Mouse (Mus musculus) regulatory T cell (primary cell): Measurements from ENCODE around the gene Carm1.
"Not testable (repeated sequence)": the region's sequence is repeated elsewhere in the genome, so short reads cannot be mapped to it uniquely, and the experiment has no call there.

Source experiments
- in situ Hi-C: fragments of 300-600 bp; cut with MboI, MseI; formaldehyde crosslinking; loops from one replicate; pipeline ENCODE4 v1.15.1; 2025; ENCODE audit warnings: high pct_unique_total_duplicates

Gene Carm1

DNA sequence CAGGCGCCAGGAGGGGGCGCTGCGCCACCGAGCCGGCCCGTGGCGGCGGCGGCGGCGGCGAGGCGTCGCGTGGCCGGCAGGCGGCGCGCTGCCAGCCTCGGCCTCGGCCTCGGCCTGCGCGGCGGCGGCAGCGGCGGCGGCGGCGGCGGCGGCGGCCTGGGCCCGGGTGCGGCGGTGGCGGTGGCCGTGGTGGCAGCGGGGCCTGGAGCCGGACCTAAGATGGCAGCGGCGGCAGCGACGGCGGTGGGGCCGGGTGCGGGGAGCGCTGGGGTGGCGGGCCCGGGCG lies at the start of gene Carm1:
Gene Carm1, plus strand, starts transcription at position 106 of the 286 bp plus-strand sequence.
- in situ Hi-C loops: no loop called here

GRCm38 (mm10) chr9:21497050-21497542 lies 49.6 kb upstream of the Carm1 start:
- in situ Hi-C loops: loop anchor here (5.0 kb wide), 1 partner anchor 40 kb away; no protein-coding TSS in a partner anchor

DNA sequence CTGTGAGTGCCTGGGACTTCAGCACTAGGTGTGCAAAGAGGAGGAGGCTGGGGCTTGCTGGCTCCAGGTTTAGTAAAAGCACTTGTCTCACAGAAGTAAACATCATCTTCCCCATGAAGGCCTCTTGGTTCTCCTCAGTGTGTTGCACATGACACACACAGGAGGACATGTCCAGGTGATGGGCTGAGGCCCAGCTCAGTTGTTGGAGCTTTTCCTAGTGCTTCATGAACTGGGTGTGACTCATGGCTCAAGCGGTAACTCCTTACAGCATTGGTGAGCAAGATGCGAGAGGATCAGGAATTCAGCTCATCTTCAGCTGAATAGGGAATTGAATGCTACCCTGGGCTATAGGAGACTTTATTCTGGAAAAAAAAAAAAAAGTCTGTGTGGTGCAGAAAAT lies 49.0 kb upstream of the Carm1 start:
- in situ Hi-C loops: loop anchor here (5.0 kb wide), 1 partner anchor 40 kb away; no protein-coding TSS in a partner anchor

DNA sequence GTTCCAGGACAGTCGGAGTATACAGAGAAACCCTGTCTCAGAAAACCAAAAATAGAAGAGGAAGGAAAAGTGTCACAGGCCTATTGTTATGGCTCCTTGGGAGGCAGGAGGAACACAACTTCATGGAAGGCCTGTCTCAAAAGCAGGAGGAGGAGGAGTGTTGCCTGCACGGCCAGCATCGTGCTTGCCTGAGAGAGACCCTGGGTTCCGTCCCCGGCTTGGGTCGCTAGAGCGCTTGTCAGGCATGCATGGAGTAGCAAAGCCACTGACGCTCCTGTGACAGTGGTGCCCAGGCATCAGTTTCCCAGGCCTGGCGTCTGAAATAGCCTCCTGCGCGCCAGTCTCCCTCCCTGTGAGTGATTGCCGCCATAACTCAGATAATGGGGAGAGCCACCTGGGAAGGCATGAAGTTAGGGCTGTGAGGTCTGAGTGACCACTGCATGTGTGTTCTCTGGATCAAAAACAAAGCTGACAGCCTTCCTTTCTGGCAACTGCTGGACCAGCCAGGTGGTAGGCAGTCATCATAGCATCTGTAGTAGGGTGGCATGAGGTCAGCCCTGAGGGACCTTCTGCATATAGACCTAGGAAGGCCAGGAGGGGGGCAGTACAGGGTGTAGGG lies 48.3 kb upstream of the Carm1 start:
- in situ Hi-C loops: loop anchor here (5.0 kb wide), 1 partner anchor 39 kb away; no protein-coding TSS in a partner anchor

- in situ Hi-C loops: no loop called here
Observed at GRCm38 (mm10) chr9:21503352-21503751, 43.3 kb upstream of the Carm1 start.

GRCm38 (mm10) chr9:21505767-21506166 lies 40.9 kb upstream of the Carm1 start:
- in situ Hi-C loops: no loop called here

- in situ Hi-C loops: no loop called here
Observed at GRCm38 (mm10) chr9:21507753-21508430, 38.8 kb upstream of the Carm1 start.

- in situ Hi-C loops: no loop called here
Observed at GRCm38 (mm10) chr9:21508871-21509404, 37.8 kb upstream of the Carm1 start.

DNA sequence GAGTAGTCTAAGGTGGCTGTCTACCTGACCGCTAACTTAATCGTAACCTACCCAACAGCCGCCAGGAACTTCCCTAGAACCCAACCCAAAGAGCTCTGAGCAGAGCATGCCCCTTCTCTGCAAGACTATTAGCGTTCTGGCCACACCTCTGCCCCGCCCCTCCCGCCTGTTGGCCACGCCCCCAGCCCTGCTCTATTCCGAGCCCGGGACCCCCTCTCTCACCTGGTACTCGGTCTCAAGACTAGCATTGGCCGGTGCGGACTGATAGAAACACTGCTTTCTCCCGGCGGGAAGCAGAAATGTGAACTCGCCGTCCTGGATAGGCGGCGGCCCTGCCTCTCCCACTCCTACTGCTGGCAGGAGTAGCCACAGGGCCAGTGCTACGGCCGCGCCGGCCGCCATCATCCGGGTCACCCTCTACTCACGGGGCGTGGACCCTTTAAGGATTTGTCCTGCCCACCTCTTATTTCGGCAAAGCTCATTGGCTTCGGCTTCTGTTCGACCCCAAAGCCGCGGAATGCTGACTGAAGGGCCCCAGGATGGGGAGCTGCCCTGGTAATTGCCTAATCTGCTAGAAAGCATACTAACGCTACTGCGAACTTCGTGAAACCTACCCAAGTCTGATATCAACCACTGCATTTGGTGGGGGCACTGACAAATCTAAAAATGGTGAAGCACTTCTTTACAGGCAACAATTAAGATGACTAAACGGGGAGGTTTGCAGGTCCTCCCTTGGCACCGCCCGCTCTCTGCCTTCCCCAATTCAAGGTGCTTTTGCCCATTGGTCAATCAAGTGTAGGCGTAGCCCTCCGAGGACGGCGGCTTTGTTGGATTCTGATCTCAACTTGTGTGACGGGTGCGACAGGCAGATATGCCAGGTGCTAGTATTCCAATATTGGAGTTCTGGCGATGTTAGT lies 36.7 kb upstream of the Carm1 start, which contains the start of gene Tmed1:
Gene Tmed1, minus strand, starts transcription at position 481 of the 917 bp plus-strand sequence.
- in situ Hi-C loops: no loop called here

GRCm38 (mm10) chr9:21510689-21511015 lies 36.0 kb upstream of the Carm1 start:
- in situ Hi-C loops: no loop called here

DNA sequence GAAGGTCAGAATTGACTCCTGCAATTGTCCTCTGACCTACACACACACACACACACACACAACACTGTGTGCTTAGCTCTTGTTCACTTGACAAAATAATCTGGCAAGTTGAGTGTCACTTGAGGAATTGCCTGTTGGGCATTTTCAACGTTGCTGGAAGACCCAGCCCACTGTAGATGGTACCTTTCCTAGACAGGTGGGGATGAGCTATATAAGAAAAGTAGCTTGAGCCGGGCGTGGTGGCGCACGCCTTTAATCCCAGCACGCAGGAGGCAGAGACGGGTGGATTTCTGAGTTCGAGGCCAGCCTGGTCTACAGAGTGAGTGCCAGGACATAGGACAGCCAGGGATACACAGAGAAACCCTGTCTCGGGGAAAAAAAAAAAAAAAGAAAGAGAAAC lies 35.6 kb upstream of the Carm1 start:
- in situ Hi-C loops: no loop called here

DNA sequence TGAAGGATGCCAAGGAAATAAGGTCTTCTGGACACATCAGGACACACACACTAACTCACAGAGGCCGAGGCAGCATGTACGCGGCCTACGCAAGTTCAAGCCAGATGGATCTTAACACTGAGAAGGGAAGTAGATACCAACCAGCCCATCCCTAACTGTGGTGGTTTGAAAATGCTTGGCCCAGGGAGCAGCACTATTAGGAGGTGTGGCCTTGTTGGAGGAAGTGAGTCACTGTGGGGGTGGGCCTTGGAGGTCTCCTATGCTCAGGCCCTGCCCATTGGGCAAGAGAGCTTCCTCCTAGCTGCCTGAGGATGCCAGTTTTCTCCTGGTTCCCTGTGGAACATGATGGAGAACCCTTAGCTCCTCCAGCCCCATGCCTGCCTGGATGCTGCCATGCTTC lies 33.2 kb upstream of the Carm1 start:
- in situ Hi-C loops: no loop called here

DNA sequence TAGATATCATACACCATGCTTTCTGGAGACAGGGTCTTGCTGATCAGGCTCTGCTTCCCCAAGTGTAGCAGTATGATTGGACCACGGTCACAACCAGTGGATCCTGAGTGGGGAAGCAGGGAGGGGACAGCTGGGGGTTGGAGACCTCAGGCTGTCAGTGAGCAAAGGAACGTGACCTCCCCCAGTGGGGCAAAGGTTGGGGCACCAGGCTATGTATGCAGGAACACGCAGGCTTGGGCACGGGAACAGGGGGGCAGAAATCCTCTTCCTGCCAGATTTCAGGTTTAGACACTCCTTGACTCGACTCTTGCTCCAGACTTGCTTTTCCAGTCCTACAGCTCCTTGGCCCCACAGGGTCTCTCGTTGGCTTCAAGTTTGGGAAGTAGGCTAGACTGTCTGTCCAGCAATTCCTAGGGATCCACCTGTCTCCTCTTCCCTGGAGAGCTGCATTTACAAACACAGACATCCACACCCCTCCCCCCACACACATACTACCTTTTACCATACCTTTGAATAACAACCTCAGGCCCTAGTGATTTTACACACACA lies 28.7 kb upstream of the Carm1 start:
- in situ Hi-C loops: no loop called here

DNA sequence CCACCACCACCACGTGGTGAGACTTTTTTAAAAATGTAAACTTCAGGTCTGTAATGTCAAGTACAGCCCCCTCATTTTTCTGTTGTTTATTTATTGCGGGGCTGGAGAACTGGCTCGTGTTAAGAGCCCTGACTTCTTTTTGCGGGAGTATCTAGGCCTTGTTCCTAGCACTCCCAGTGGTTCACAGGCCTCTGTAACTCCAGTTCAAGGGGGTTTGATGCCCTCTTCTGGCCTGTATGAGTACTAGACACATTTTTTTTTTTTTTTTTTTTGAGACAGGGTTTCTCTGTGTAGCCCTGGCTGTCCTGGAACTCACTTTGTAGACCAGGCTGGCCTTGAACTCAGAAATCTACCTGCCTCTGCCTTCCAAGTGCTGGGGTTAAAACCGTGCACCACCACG lies 28.0 kb upstream of the Carm1 start:
- in situ Hi-C loops: not testable (repeated sequence)

GRCm38 (mm10) chr9:21525142-21525936 lies 21.4 kb upstream of the Carm1 start:
- in situ Hi-C loops: no loop called here

GRCm38 (mm10) chr9:21525937-21526633 lies 20.6 kb upstream of the Carm1 start, which contains the start of gene AB124611:
Gene AB124611 (plus strand): TSS chr9:21526176.
- in situ Hi-C loops: no loop called here

DNA sequence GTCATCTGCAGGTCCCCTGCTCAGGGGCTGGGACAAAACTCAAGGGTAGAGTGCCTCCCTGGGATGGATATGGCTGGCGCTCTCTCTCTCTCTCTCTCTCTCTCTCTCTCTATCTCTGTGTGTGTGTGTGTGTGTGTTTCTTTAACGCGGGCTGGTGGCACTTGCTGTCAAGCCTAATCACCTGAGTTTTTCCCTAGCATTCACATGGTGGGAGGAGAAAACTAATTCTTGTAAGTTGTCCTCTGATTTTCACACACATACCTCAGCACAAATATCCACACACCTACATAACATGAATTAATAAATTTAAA lies 20.1 kb upstream of the Carm1 start:
- in situ Hi-C loops: no loop called here

DNA sequence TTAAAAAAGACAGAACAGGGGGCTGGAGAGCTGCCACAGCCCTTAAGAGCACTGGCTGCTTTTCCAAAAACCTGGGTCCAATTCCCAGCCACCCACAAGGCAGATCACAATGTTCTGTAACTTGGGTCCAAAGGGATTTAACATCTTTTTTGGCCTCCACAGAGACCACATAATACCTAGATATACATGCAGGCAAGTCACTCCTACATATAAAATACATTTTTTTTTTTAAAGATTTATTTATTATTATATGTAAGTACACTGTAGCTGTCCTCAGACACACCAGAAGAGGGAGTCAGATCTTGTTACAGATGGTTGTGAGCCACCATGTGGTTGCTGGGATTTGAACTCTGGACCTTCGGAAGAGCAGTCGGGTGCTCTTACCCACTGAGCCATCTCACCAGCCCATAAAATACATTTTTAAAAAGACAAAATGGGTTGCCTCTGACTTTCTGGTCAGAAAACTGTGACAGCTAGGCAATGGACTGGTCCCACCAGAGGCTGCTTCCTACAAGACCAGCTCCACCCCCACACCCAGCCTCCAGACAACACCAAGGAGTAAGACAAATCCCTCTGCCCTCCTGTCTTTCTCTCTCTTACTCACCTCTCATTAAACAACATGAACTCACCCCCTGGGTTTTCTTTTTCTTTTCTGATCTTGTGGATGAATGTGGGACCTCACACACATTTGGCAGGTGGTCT lies 19.4 kb upstream of the Carm1 start:
- in situ Hi-C loops: no loop called here

DNA sequence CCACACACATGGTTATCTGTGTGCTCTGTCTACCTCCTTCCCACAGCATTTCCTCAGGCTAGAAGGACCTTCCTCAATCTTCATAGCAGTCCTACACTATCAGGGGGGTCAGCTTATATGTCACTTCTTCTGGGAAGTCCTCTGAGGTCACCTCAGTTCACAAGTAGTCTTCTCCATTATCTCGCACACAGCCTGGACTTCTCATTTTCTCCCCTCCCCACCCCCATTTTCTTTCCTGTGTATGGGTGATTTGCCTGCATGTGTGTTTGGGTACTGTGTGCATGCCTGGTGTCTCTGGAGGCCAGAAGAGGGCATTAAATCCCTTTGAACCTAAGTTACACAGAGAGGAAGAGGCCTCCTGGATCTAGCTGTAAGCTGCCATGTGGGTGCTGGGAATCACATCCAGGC lies 18.8 kb upstream of the Carm1 start:
- in situ Hi-C loops: no loop called here

GRCm38 (mm10) chr9:21536501-21536900 lies 10.2 kb upstream of the Carm1 start:
- in situ Hi-C loops: loop anchor here (5.0 kb wide), 1 partner anchor 39 kb away; no protein-coding TSS in a partner anchor
